Mouse (Mus musculus) layer of hippocampus, adult 8-10 months (tissue): ENCODE results near the gene 1700028J19Rik. TPM values are rescaled to one million over a fixed set of nuclear protein-coding genes. Genes with fewer than 3 reads are reported as not detected.
"Not testable (repeated sequence)": the region's sequence is repeated elsewhere in the genome, so short reads cannot be mapped to it uniquely, and the experiment has no call there.

Source experiments
- DNase-seq, 2 experiments: peaks; one replicate each; pipeline ENCODE4 v3.0.0; 2022; ENCODE audit warnings: low spot score in 2 of 2
- total RNA-seq, 4 experiments: library from RNA; stranded (reverse); gene quantifications; 2 replicates each; pipeline ENCODE4 v1.2.4; 2022

1700028J19Rik gene
- total RNA-seq, 4 experiments from 2014 or later, result 1.3 to 2.4 (median 1.7) TPM

DNA sequence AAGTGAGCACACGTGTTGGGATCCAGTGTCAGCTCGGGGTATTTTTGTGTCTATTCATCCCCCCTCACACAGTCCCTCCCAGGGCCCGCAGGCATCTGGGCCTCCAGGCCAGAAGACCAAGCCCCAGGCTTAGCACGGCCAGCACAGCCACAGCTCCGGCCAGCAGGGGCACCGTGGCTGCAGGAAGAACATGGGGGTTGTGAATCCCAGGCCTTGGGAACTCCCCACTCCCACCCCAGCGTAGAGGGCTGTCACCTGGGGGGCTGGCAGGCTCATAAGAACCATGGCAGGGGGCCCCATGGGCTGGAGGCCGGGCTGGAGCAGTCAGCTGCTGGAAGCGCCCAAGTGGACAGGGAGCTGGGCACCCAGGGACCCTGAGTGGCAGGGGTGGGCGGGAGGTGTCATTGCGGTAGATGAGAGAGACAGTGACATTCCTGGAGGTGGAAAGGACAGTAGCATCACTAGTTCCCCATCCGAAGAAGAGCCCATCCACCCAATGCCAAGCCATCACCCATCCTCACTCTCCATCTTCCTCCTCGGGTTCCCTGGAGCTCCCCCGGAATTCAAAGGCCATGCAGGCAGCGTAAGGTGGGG lies 6.6 kb upstream of the 1700028J19Rik start:
- DNase-seq, result no peak

DNA sequence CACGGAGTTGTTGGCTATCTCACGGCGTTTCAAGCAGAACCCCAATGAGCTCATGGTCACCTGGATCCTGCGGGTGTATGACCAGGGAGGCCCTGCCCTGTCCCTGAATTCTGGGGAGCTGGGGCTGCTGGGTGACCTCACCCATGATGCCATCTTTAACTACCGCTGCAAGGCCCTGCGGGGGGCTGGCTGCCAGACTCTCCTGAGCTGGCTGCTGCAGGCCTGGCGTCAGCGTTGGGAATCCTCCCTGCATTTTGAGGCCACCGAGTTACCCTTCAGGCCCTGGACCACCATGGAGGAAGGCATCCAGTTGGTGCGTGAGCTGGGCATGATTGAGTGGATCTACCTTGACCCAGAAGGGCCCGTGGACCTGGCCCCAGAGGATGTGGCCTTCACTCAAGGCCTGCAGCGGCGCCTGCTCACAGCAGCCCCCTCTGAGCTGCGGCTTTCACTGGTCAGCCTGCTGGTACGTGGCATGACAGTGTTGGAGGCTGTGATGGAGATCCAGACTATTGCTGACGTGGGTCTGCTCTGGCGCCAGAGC lies 4.3 kb upstream of the 1700028J19Rik start:
- DNase-seq, result not testable (repeated sequence)

DNA sequence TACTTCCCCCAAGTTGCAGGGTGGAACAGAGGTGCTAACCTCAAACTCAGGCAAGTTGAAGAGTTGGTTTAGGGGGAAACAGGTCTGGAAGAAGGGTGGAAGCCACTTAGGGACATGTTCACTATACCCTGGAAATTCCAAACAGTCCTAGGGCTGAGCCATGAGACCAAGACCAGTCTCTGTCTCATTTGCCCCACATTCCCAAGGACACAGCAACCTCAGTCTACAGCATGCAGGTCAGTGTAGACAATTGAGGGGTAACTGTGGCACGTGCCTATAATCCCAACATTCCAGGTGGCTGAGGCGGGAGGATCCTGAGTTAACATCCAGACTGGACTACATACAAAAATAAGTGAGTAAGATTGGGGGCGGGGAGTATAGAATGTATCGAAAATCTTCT lies 2.8 kb upstream of the 1700028J19Rik start:
- DNase-seq, result no peak

DNA sequence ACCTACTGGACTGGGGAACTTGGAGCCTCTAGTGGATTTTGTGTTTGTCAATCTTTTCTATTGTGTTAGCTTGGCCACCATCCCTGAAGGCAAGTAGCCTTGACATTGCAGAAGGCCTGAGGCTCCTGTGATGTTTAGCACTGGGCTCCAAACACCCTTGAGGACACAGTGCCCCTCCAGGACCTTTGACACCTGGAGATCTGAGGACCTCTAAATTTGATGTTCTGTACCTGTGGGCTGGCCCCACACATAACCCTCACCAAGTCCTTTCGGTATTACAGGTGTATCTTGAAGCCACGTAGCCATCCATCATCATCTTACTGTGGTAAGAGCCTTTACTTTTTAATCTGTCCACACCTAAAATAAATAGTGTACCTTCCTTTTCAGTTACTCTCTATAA lies 1.5 kb upstream of the 1700028J19Rik start:
- DNase-seq, result no peak

DNA sequence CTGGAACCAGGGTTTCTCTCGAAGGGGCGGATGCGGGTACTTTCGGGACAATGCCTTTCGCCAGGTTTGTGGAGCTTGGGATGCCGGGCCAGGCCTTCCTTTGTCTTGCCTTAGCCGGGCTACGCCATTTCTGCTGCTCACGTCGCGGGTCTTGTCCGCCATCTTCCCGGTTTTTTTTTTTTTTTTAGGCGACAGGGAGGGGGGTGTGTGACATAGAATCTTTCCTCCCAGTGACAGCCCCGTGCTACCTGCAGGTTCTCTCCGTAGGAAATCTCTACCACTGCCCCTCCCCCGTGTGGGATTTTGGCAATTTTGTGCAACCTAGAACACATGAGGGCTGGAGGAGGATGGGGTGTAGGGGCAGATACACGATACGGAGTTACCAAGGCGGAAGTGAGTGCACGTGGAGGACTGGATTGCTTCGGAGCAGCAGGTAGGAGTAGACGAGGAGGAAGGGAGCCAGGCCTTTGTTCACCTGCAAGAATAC lies 532 bp upstream of the 1700028J19Rik start:
- DNase-seq, result peak in 1 of 2 experiments; percentile 52

DNA sequence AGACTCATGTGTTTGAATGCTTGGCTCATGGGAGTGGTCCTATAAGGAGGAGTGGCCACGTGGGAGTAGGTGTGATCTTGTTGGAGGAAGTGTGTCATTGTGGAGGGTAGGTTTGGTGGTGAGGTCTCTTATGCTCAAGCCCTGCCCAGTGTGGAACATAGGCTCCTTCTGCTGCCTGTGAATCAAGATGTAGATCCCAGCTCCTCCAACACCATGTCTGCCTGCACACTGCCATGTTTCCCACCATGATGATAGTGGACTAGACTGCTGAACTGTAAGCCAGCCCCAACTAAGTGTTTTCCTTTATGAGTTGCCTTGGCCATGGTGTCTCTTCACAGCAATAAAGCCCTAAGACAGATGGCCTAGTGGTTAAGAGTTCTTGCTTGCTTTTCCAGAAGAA lies 2.4 kb downstream of the 1700028J19Rik start:
- no peak for DNase-seq

DNA sequence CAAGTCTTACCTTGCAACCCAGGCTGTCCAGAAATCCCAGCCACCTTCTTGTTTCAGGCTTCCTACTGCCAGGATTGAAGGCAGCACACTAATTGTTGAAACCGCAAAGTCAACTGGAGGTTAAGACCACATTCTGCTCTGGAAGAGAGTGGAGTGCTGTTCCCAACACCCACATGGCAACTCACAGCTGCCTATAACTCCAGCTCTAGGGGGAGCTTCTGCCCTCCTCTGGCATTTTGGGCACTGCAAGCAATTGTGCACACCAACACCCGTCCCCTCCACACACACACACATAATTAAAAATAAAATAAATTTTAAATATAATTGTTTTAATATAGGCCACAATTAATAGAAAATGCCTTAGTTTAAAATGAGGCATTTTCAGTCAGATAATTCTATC lies 5.3 kb downstream of the 1700028J19Rik start:
- no peak for DNase-seq

DNA sequence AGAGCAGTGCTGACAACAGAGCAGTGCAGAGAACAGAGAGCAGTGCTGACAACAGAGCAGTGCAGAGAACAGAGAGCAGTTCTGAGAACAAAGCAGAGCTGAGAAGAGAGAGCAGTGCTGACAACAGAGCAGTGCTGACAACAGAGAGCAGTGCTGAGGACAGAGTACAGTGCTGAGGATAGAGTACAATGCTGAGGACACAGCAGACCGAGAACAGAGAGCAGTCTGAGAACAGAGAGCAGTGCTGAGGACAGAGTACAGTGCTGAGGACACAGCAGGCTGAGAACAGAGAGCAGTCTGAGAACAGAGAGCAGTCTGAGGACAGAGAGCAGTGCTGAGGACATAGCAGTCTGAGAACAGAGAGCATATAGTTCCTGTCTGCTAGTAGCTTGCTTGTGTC lies 5.8 kb downstream of the 1700028J19Rik start:
- DNase-seq, result no peak

DNA sequence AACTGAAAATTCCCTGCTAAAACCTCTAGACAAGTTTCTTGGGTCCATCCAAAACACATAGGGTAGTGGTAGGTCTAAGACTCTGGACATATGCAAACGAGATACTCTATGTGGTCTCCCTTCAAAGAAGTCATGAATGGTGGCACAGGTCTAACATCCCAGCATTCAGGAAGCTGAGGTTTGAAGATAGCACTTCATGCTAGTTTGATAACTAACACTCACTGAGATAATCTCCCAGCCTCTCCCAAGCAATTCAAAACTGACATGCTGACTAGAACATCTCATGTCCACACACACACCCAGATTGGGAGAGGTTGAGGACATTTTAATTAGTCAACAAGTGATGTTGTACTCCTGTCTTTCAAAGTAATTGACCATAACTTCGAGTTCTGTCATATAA lies 6.6 kb downstream of the 1700028J19Rik start:
- DNase-seq, result no peak

DNA sequence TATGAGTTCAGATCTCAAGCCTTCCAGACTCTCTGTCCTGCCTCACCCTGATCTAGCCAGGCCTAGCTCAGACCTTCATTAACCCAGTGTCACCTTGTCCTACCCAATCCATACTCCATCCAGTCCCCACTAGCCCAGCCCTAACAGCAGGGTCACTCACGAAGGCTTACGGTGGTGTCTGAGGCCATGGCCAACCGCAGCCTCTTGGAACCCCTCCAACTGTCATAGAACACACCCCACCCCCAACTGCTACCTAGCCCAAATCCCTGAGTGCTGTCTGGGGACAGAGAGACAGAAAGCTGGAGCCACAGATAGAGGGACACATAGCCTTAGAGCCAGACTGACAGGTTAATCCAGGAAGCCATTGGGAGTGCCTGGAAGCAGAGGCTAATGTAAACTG lies 10.6 kb downstream of the 1700028J19Rik start, which contains the start of gene Gm36864:
Gene Gm36864 (plus strand): TSS at position 269 of the 400 bp plus-strand sequence.
- DNase-seq, result no peak

DNA sequence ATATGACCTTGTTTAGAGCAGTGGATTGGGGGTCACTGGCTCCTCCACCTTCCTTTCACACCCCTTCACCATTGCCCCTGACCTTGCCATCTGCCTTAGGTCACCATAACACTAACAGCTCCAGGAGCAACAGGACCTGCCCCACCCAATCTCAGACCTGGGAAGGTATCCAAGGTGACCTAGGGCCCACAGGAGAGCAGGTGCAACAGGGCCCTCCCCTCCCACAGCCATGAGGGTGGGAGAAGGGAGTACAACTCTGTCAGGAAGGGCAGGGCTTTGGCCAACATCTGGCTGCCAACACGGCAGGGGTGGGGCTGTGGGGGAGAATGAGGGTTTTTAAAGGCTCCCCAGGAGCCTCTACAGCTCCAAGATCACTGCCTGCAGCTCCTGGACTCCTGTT lies 21.4 kb downstream of the 1700028J19Rik start, which contains the start of gene Klk1:
Gene Klk1 (plus strand): TSS at position 285 of the 400 bp plus-strand sequence.
- DNase-seq, result no peak

DNA sequence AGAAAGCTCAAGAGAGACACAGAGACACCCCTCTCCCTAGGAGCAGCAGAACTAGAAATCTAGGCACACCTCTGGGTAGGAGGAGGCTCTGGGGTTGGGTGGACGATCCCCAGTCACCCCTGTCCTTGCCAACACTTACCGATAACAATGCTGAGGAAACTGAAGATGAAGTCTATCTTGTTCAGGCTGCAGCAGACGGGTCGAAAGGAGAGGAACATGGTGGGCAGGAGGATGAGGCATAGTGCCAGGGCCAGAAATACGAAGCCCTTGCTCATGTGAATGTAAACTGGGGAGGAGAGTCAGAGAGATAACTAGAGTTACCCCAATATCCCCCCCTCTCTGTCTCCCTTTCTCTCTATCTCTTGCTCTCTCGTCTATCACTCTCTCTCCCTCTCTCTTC lies 24.2 kb downstream of the 1700028J19Rik start:
- DNase-seq, result not testable (repeated sequence)

DNA sequence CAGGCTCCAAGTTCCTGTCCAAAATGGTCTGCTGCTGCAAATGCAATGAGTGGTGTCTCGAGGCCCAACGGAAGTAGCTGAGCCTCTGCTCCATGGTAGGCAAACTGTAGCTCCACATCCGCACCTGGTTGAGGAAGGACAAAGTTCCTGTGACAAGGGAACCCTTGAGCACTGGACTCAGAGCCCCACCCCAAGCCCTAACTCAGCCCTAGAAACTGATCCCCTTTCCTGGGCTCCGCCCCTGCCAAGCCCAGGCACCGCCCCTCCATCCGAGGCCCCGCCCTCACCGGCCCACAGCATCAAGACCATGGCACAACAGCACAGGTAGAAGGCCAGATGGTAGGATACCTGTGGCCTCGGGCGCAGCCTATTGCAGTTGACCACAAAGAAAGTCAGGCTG lies 24.9 kb downstream of the 1700028J19Rik start:
- DNase-seq, result not testable (repeated sequence)

DNA sequence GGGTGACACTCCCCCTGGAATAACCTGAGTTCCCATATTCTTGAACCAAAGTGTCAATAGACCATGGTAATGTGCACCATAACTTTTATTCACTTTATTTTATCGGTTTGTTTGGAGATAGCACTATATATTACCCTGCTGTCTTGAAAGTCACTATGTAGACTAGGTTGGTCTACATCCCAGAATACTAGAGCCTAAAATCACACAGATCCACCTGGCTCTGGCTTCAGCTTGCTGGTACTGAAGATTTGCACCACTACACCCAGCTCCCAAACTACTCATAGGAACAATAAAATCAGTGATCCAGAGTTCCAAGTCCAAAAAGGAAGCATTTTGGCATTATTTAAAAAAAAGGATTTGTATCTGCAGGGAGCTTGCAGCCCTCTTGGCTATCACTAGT lies 30.9 kb downstream of the 1700028J19Rik start, which contains the start of gene Klk1b5:
Gene Klk1b5 (plus strand): TSS at position 301 of the 400 bp plus-strand sequence.
- no peak for DNase-seq

DNA sequence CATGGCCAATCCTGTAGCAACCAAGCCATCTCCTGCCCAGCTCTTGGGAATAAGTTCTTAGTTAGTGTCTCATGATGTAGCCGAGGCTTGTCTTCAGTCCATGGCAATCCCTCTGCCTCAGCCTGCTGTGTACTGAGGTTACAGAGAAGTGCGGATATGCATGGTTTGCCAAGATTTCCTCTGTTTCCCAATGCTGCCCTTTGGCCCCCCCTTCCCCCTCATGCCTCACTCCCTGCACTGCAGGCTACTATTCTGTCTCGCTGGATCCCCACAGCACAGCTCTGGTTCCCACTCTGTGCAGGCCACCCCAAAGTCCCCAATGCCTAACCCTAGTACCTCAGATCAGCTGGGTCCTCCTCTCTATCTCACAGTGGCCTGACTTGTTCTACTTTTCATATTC lies 38.2 kb downstream of the 1700028J19Rik start:
- no peak for DNase-seq

DNA sequence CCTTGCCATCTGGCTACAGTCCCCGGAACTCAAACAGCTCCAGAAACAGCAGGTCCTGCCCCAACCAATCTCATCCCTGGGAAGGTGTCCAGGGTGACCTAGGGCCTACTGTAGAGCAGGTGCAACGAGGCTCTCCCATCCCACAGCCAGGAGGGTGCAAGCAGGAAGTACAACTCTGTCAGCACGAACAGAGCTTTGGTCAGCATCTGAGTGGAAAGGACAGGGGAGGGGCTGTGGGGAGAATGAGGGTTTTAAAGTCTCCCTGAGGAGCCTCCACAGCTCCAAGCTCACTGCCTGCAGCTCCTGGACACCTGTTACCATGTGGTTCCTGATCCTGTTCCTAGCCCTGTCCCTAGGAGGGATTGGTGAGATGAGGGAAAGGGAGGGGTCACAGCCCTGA lies 39.4 kb downstream of the 1700028J19Rik start, which contains the start of gene Klk1b4:
Gene Klk1b4 (plus strand): TSS at position 301 of the 400 bp plus-strand sequence.
- DNase-seq, result not testable (repeated sequence)

DNA sequence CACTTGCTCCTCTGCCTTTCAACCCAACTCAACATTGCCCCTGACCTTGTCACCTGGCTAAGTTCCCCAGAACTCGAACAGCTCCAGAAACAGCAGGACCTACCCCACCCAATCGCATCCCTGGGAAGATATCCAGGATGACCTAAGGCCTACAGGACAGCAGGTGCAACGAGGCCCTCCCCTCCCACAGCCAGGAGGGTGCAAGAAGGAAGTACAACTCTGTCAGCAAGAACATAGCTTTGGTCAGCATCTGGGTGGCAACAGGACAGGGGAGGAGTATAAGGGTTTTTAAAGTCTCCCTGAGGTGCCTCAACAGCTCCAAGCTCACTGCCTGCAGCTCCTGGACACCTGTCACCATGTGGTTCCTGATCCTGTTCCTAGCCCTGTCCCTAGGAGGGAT lies 48.6 kb downstream of the 1700028J19Rik start, which contains the start of gene Klk1b3:
Gene Klk1b3 (plus strand): TSS at position 301 of the 400 bp plus-strand sequence.
- DNase-seq, result no peak

DNA sequence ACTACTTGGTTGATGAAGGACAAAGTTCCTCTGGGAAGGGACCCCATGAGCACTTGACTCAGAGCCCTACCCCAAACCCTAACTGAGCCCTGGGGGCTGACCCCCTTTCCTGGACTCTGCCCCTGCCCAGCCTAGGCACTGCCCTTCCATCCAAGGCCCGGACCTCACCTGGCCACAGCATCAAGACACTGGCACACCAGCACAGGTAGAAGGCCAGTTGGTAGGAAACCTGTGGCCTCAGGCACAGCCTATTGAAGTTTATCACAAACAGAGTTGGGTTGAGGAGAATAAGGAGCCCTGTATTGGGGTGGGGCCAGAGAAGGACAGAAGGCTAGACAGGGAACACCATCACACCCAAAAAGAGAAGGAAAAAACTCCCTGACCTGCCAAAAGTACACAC lies 53.0 kb downstream of the 1700028J19Rik start:
- DNase-seq, result not testable (repeated sequence)

DNA sequence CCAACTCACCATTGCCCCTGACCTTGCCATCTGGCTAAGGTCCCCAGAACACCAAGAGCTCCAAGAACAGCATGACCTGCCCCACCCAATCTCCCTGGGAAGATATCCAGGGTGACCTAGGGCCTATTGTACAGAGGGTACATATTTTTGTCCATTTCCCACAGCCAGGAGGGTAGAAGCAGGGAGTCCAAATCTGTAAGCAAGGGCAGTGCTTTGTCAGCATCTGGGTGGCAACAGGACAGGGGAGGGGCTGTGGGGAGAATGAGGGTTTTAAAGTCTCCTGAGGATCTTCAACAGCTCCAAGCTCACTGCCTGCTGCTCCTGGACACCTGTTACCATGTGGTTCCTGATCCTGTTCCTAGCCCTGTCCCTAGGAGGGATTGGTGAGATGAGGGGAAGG lies 58.6 kb downstream of the 1700028J19Rik start, which contains the start of gene Klk1b24:
Gene Klk1b24 (plus strand): TSS at position 301 of the 400 bp plus-strand sequence.
- DNase-seq, result not testable (repeated sequence)

DNA sequence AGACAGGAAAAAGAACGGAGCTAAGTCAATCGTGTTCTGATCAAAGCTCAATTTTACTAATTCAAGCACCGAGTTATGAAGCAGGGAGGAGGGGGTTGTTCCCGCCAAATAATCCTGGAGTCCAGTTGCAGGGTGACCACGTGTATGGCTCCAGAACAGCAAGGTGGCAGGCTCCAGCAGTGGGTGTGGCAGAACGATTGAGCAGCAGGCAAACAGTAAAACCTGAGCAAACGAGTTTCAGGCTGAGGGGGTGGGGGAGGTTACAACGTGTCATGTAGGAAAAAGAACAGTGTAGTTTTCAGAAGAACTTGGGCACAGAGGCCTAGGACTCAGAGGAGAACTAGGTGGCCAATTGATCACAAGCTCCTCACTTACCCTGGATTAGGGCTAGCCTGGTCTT lies 60.0 kb downstream of the 1700028J19Rik start:
- not testable (repeated sequence) for DNase-seq
